Mouse (Mus musculus) kidney, adult 2 months (tissue): ENCODE data around the gene Akap6.

Experiments
- CTCF ChIP-seq: fragments of 200-500 bp; conservative IDR thresholded peaks from 2 replicates; pipeline ENCODE4 v1.5.1; 2011; ENCODE audit warnings: low read depth, mild to moderate bottlenecking, control low read depth, low read length, moderate library complexity, mixed read lengths; ENCODE audit not compliant: insufficient read depth, insufficient read length
- POLR2A ChIP-seq: fragments of 200-500 bp; IDR thresholded peaks from one replicate; pipeline ENCODE4 v1.6.1; 2011; ENCODE audit warnings: low read depth, low read length, control low read depth

- TF ChIP-seq CTCF (no peak), POLR2A (no peak)
Measured at GRCm38 (mm10) chr12:53137331-53137730, 438.1 kb downstream of the Akap6 start.
